In the genomic region with DNA sequence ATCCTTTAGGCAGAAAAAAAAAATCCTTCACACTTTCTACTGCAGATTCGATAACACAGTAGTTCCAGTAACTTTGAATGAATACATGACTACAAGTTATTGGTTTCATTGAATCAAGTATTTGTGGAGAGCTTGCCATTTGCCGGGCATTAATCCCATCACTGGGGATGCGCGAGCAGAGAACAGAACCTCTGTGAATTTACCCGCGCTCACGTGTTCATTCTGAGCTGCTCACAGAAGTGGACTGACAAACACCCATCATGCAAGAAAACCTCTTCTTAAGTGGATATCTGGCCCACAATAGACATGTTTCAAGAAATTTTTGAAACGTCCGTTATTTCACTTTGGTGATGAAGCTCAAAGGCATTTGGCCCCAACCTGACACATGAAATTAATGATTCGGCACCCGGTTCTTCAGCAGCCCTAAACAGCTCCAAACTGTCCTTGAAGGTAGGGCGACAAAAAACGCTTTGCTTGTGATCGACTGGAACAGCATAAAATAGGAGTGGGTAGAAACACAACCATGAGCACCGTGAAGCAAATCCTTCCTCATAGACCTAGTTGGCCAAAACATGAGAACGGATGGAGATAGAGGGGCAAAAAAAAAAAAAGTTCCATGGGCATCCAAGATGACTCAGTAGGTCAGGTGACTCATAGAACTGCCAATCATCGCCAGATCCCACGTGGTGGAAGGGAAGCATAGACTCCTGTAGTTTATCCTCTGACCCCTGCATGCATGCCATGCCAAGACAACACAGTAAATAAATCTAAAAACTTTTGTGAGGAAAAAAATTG, we compare ENCODE assay signal across 9 mouse cellular contexts. TPM values are rescaled to one million over a fixed set of nuclear protein-coding genes. Genes with fewer than 3 reads are reported as not detected.
DNase-seq lines count a peak whose midpoint lies in the region; ATAC-seq lines count a peak whose summit lies in the region.
"Had no signal": no experiment of that assay in that cellular context is flagged by ENCODE, and none has a peak within 500 bp of the region (broad histone marks: within the 10 kb centered on the region; RNA-seq: fewer than 3 reads in every experiment).

No protein-coding gene starts in this region.

- H3K27me3 ChIP-seq in heart, embryonic 10.5 days (ENCODE audit: insufficient read depth, poor library complexity, severe bottlenecking) = peaks cover 35% of the 10 kb centered on the region
- H3K27me3 ChIP-seq in forebrain, embryonic 11.5 days (ENCODE audit: control insufficient read depth, insufficient read depth, low read length) = no peaks in the 10 kb centered on the region
- H3K27me3 ChIP-seq in stomach, embryonic 16.5 days (ENCODE audit: control insufficient read depth, insufficient read depth, low read length) = peaks cover 8% of the 10 kb centered on the region; the same call in 1 of the 2 replicates

- H3K9ac ChIP-seq in forebrain, embryonic 11.5 days (ENCODE audit: low read length) = peak overlapping the region; percentile 89; the same call in 1 of the 2 replicates
- H3K9ac ChIP-seq in stomach, embryonic 16.5 days (ENCODE audit: low read length) = no peak overlapping the region

- H3K9me3 ChIP-seq in heart, embryonic 10.5 days = no peaks in the 10 kb centered on the region
- H3K9me3 ChIP-seq in forebrain, embryonic 11.5 days (ENCODE audit: control insufficient read depth, low read length) = no peaks in the 10 kb centered on the region
- H3K9me3 ChIP-seq in stomach, embryonic 16.5 days (replicated peaks; ENCODE audit: control insufficient read depth, low read length) = no peaks in the 10 kb centered on the region

- peaks cover 13% of the 10 kb centered on the region for H3K4me1 ChIP-seq in heart, embryonic 10.5 days
- H3K4me1 ChIP-seq in forebrain, embryonic 11.5 days (replicated peaks; ENCODE audit: control insufficient read depth, insufficient read depth, low read length) = no peaks in the 10 kb centered on the region; the same call in 1 of the 2 replicates
- H3K4me1 ChIP-seq in stomach, embryonic 16.5 days (ENCODE audit: control insufficient read depth, insufficient read depth, low read length) = no peaks in the 10 kb centered on the region

- H3K4me2 ChIP-seq in forebrain, embryonic 11.5 days (ENCODE audit: low read depth, low read length, severe bottlenecking) = peak overlapping the region; percentile 67
- H3K4me2 ChIP-seq in stomach, embryonic 16.5 days (ENCODE audit: low read depth, low read length) = peak overlapping the region; percentile 81; the same call in 1 of the 2 replicates

- no peak overlapping the region for H3K27ac ChIP-seq in heart, embryonic 10.5 days
- no peak overlapping the region for H3K27ac ChIP-seq in forebrain, embryonic 11.5 days (ENCODE audit: low read depth, low read length)
- no peak overlapping the region for H3K27ac ChIP-seq in stomach, embryonic 16.5 days (ENCODE audit: low read length)

- WGBS in heart, embryonic 10.5 days = 64% methylated on average over 18 of the region's 18 CpGs
- 73% methylated on average over 18 of the region's 18 CpGs for WGBS in forebrain, embryonic 11.5 days
- WGBS in stomach, embryonic 16.5 days = 63% methylated on average over 18 of the region's 18 CpGs

- H3K4me3 ChIP-seq in heart, embryonic 10.5 days = peak overlapping the region; percentile 87
- peak overlapping the region; percentile 81; the same call in 1 of the 2 replicates for H3K4me3 ChIP-seq in forebrain, embryonic 11.5 days (ENCODE audit: low read depth, low read length)
- H3K4me3 ChIP-seq in stomach, embryonic 16.5 days (replicated peaks; ENCODE audit: low read length) = peak overlapping the region; percentile 64

- H3K36me3 ChIP-seq in heart, embryonic 10.5 days = no peaks in the 10 kb centered on the region
- H3K36me3 ChIP-seq in forebrain, embryonic 11.5 days (ENCODE audit: control insufficient read depth, insufficient read depth, low read length) = no peaks in the 10 kb centered on the region; the same call in 1 of the 2 replicates
- no peaks in the 10 kb centered on the region for H3K36me3 ChIP-seq in stomach, embryonic 16.5 days (ENCODE audit: control insufficient read depth, insufficient read depth, low read length)
- H3K36me3 ChIP-seq: G1E had no signal

- ATAC-seq in forebrain, embryonic 11.5 days (replicated peaks; ENCODE audit: low FRiP score) = no peak
- ATAC-seq in stomach, embryonic 16.5 days (ENCODE audit: insufficient read depth, low FRiP score) = no peak

- DNase-seq in heart, embryonic 10.5 days (ENCODE audit: low spot score) = no peak
- no peak for DNase-seq in heart, postnatal 4 days
- DNase-seq in adrenal gland, adult 2 months = peak; percentile 67
- DNase-seq in forebrain, embryonic 11.5 days (ENCODE audit: low spot score) = no peak
- peak; percentile 4 to 7 for DNase-seq in kidney, postnatal 36 days
- DNase-seq in urinary bladder, postnatal 10 days (ENCODE audit: low spot score) = no peak
- DNase-seq in ovary, postnatal 36 days (ENCODE audit: low spot score) = no peak

RNA-seq across cellular contexts. Expression of gene Dclk2, which starts 0.7 kb away (rescaled TPM):
- 3.7 and 4.0 TPM in 2 replicates for polyA plus RNA-seq in heart, embryonic 10.5 days (2016; fragmentation: Nextera tagmentation; extraction: Ambion mirVana)
- 1 to 10 TPM; 8.2 to 8.8 TPM for total RNA-seq in heart, postnatal 4 days (2021)
- total RNA-seq in adrenal gland, adult 2 months (2021) = 1 to 10 TPM; 6.1 to 7.7 TPM
- 6.1 and 6.3 TPM in 2 replicates for polyA plus RNA-seq in adrenal gland, adult 2 months (2012; rRNA removed)
- 44.2 and 49.0 TPM in 2 replicates for polyA plus RNA-seq in forebrain, embryonic 11.5 days (2014; fragmentation: Nextera tagmentation; extraction: Ambion mirVana)
- polyA plus RNA-seq in stomach, embryonic 16.5 days (2015; fragmentation: Nextera tagmentation; extraction: Ambion mirVana) = 4.6 and 4.9 TPM in 2 replicates
- polyA plus RNA-seq: G1E had no signal

Comparison
In these comparisons a context has a peak if more than half of its experiments do, and no peak if none do; other contexts are left out.
1. DNase-seq: peak in adrenal gland, adult 2 months (single experiment) and kidney, postnatal 36 days (2 of 2); none in heart, embryonic 10.5 days (single experiment), heart, postnatal 4 days (single experiment), forebrain, embryonic 11.5 days (single experiment), urinary bladder, postnatal 10 days (single experiment) and ovary, postnatal 36 days (single experiment).
2. Peak in every context shown above with its lines, with median percentiles within 50 percentile points of each other: H3K4me3 ChIP-seq.